Mouse (Mus musculus): ENCODE results near the gene Lsamp. TPM values are rescaled to one million over a fixed set of nuclear protein-coding genes. Genes with fewer than 3 reads are reported as not detected.

The Lsamp gene
- polyA plus RNA-seq, 1 experiment from 2014 or later, result 1.5 TPM

DNA sequence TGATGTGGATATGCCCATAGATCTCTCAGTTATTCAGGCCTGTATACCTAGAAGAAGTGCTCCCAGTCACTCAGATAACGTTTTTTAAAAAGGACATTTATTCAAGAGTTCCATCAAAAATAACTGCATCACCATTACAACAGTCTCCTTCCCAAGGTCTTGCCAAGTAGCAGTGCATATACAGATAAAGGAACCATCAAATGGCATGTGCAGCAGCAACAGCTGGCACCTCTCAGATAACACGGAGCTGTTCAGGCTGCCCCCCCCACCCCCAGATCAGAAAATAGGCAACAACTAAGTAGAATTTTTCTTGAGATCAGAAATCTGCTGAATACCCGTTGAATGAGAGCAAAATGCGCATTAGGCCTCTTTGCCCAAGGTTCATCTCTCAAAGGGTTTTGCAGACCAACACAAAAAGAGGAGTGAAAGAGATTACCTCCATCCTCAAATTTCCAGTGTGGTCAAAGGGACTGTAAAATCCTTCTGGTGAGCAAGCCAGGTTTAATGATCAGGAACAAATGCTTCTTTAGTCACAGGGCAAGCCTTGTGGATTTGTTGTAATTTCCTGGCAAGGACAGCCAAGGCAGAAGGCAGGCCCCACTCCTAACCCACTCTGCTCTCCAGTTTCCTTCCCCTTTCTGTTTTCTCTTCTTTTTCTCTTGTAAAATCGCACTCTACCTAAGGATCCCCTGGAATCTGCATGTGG, 1842.9 kb downstream of the Lsamp start:
- Histone ChIP-seq H3K27ac (ENCODE audit: low read depth, low read length) (no peak overlapping the region), H3K27me3 (replicated peaks; ENCODE audit: control insufficient read depth, insufficient read depth, low read length) (no peaks in the 10 kb centered on the region), H3K9ac (ENCODE audit: low read depth, low read length) (no peak overlapping the region), H3K4me2 (replicated peaks; ENCODE audit: low read depth) (no peak overlapping the region), H3K9me3 (ENCODE audit: control insufficient read depth) (no peaks in the 10 kb centered on the region), H3K4me1 (replicated peaks; ENCODE audit: control insufficient read depth, insufficient read depth, low read length) (no peaks in the 10 kb centered on the region), H3K4me3 (ENCODE audit: low read depth, low read length) (no peak overlapping the region), H3K36me3 (ENCODE audit: control insufficient read depth, insufficient read depth) (no peaks in the 10 kb centered on the region)
- no peak for TF ChIP-seq CTCF (IDR thresholded peaks at IDR 0.05; ENCODE audit: low read depth)
- no peak for ATAC-seq
- 71% methylated on average over 5 of the region's 5 CpGs for WGBS

DNA sequence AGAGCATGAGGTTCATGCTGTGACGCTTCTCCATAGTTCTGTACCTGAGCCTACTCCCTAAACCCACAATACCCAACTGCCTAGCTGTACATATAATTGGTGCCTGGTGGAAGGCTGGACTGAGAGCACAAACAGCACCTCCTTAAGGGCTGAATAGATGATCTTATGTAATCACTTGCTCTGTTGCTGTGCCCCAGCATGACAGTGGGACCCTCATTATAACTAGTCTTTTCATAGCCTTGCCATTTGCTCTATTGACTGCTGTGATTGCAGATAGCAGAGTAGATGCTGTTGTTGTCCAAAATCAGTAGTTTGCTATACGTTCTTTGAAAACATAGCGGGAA, 1843.4 kb downstream of the Lsamp start:
- Histone ChIP-seq H3K9ac (ENCODE audit: low read depth, low read length) (no peak overlapping the region), H3K4me1 (replicated peaks; ENCODE audit: control insufficient read depth, insufficient read depth, low read length) (no peaks in the 10 kb centered on the region), H3K4me3 (ENCODE audit: low read depth, low read length) (no peak overlapping the region), H3K36me3 (ENCODE audit: control insufficient read depth, insufficient read depth) (no peaks in the 10 kb centered on the region), H3K27ac (ENCODE audit: low read depth, low read length) (no peak overlapping the region), H3K4me2 (replicated peaks; ENCODE audit: low read depth) (no peak overlapping the region), H3K27me3 (replicated peaks; ENCODE audit: control insufficient read depth, insufficient read depth, low read length) (no peaks in the 10 kb centered on the region), H3K9me3 (ENCODE audit: control insufficient read depth) (no peaks in the 10 kb centered on the region)
- no peak for ATAC-seq
- no peak for TF ChIP-seq CTCF (IDR thresholded peaks at IDR 0.05; ENCODE audit: low read depth)
- 81% methylated on average over 3 of the region's 3 CpGs for WGBS

DNA sequence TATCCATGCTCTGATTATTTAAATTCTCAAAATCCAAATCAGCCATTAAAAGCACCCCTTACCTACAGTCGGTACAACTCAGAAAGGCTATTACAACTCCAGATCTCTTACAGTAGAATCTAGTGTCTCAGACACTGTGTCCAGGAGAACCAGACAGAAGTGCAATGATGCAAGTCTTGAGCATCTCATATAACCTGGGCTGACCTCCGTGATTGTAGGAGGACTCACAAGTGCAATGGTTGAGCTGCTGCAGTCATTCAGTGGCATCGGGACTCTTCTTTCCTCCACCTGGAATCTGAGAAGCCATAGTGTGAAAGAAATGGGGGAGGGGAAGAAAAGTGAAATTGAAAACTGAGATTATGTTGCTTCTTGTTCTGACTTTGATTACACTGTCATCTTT, 1850.5 kb downstream of the Lsamp start:
- Histone ChIP-seq H3K27me3 (replicated peaks; ENCODE audit: control insufficient read depth, insufficient read depth, low read length) (no peaks in the 10 kb centered on the region), H3K4me3 (ENCODE audit: low read depth, low read length) (no peak overlapping the region), H3K9ac (ENCODE audit: low read depth, low read length) (no peak overlapping the region), H3K9me3 (ENCODE audit: control insufficient read depth) (no peaks in the 10 kb centered on the region), H3K27ac (ENCODE audit: low read depth, low read length) (no peak overlapping the region), H3K4me2 (replicated peaks; ENCODE audit: low read depth) (no peak overlapping the region), H3K36me3 (ENCODE audit: control insufficient read depth, insufficient read depth) (no peaks in the 10 kb centered on the region), H3K4me1 (replicated peaks; ENCODE audit: control insufficient read depth, insufficient read depth, low read length) (no peaks in the 10 kb centered on the region)
- 76% methylated on average over 3 of the region's 3 CpGs for WGBS
- TF ChIP-seq CTCF (IDR thresholded peaks at IDR 0.05; ENCODE audit: low read depth), result no peak
- ATAC-seq, result no peak

DNA sequence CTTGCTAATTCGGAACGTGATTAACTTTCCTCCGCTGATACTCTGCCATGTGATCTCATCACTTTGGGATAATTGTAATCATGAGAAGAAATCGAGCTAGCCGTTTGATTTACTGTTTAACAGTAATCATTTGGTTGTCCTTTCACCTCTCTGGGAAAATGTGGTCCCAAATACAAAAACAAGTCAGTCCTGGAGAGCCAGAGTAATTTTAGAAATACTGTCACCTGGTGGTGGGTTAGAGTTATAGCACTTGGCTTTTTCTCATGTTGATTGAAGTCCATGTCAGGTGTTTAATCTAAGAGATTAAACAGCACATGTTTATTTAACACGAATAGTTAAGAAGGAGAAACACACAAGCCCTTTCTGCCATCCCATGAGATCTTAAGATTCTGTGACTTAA, 1851.6 kb downstream of the Lsamp start:
- ATAC-seq, result no peak
- 58% methylated on average over 6 of the region's 6 CpGs for WGBS
- Histone ChIP-seq H3K4me2 (replicated peaks; ENCODE audit: low read depth) (no peak overlapping the region), H3K27me3 (replicated peaks; ENCODE audit: control insufficient read depth, insufficient read depth, low read length) (no peaks in the 10 kb centered on the region), H3K27ac (ENCODE audit: low read depth, low read length) (no peak overlapping the region), H3K9ac (ENCODE audit: low read depth, low read length) (no peak overlapping the region), H3K9me3 (ENCODE audit: control insufficient read depth) (no peaks in the 10 kb centered on the region), H3K36me3 (ENCODE audit: control insufficient read depth, insufficient read depth) (no peaks in the 10 kb centered on the region), H3K4me1 (replicated peaks; ENCODE audit: control insufficient read depth, insufficient read depth, low read length) (no peaks in the 10 kb centered on the region), H3K4me3 (ENCODE audit: low read depth, low read length) (no peak overlapping the region)
- peak; percentile 72 for TF ChIP-seq CTCF (IDR thresholded peaks at IDR 0.05; ENCODE audit: low read depth)

DNA sequence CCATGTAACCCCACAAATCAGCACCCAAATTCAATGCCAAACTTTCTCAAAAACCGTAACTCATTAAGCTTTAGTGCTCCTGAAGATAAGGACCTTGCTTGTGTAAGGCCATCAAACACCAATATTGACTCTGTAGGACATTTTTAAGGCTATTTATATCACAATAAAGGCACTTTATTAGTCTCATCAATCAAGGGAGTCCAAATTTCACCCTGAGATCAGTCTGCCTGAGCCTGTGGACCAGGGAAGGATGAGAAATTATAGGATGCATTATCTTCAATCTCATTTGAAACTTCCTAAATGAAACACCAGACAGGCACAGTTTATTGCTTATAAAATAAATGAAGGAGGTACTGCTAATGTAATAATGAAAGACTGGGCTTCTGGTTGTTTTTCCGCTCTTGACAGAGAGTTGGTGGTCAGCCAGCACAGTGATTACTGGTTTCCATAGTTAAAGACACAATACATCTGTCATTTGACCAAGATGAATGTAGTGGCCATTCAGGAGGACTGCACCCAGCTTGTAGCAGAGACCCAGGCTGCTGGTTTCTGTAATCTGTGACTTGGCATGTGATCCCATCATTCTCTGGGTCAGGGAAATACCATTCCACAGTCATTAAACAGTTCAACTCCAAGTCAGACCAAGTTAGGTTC, 1855.7 kb downstream of the Lsamp start:
- Histone ChIP-seq H3K4me1 (replicated peaks; ENCODE audit: control insufficient read depth, insufficient read depth, low read length) (no peaks in the 10 kb centered on the region), H3K27me3 (replicated peaks; ENCODE audit: control insufficient read depth, insufficient read depth, low read length) (no peaks in the 10 kb centered on the region), H3K9ac (ENCODE audit: low read depth, low read length) (no peak overlapping the region), H3K9me3 (ENCODE audit: control insufficient read depth) (no peaks in the 10 kb centered on the region), H3K4me3 (ENCODE audit: low read depth, low read length) (no peak overlapping the region), H3K4me2 (replicated peaks; ENCODE audit: low read depth) (no peak overlapping the region), H3K36me3 (ENCODE audit: control insufficient read depth, insufficient read depth) (no peaks in the 10 kb centered on the region), H3K27ac (ENCODE audit: low read depth, low read length) (no peak overlapping the region)
- no peak for ATAC-seq
- TF ChIP-seq CTCF (IDR thresholded peaks at IDR 0.05; ENCODE audit: low read depth), result no peak
- 60% methylated on average over 2 of the region's 2 CpGs for WGBS

DNA sequence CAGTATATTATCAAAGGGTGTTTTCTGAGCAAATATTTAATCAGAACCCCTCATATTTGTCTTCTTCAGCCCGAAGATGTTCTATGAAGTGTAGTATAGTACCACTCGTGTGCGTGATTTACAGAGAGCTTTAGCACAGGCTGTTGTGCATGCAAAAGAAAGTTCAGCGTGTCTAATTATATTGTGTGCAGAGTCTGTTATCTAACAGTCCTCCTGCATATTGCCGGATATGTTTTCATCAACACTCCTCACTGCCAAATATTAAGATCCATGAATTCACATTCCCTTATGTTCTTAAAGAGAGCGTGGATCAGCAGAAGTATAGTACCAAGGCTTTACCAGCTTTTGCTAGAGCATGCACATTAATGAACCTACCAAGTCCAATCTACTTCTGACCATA, 1862.7 kb downstream of the Lsamp start:
- no peak overlapping the region for H3K9ac ChIP-seq (ENCODE audit: low read depth, low read length)
- H3K4me3 ChIP-seq (ENCODE audit: low read depth, low read length), result no peak overlapping the region
- H3K4me1 ChIP-seq (replicated peaks; ENCODE audit: control insufficient read depth, insufficient read depth, low read length), result no peaks in the 10 kb centered on the region
- no peak for TF ChIP-seq CTCF (IDR thresholded peaks at IDR 0.05; ENCODE audit: low read depth)
- no peaks in the 10 kb centered on the region for H3K27me3 ChIP-seq (replicated peaks; ENCODE audit: control insufficient read depth, insufficient read depth, low read length)
- H3K9me3 ChIP-seq (ENCODE audit: control insufficient read depth), result no peaks in the 10 kb centered on the region
- no peaks in the 10 kb centered on the region for H3K36me3 ChIP-seq (ENCODE audit: control insufficient read depth, insufficient read depth)
- no peak overlapping the region for H3K27ac ChIP-seq (ENCODE audit: low read depth, low read length)
- 55% methylated on average over 6 of the region's 6 CpGs for WGBS
- ATAC-seq, result no peak
- no peak overlapping the region for H3K4me2 ChIP-seq (replicated peaks; ENCODE audit: low read depth)
